In genomic region chr1:183388426-183389406, GRCm38 (mm10) we compare ENCODE assay signal across 8 mouse cellular contexts. TPM values are rescaled to one million over a fixed set of nuclear protein-coding genes. Genes with fewer than 3 reads are reported as not detected.
DNase-seq lines count a peak whose midpoint lies in the region; ATAC-seq lines count a peak whose summit lies in the region.

Taf1a (plus strand) TSS chr1:183388981.

- peaks cover 7% of the 10 kb centered on the region for H3K4me1 ChIP-seq in heart, embryonic 10.5 days
- peaks cover 14% of the 10 kb centered on the region for H3K4me1 ChIP-seq in kidney, embryonic 15.5 days

- H3K27ac ChIP-seq in heart, embryonic 10.5 days, result peak within 1 kb of the TSS; percentile 80
- peak within 1 kb of the TSS; percentile 63 for H3K27ac ChIP-seq in kidney, embryonic 15.5 days

- H3K9me3 ChIP-seq in heart, embryonic 10.5 days, result no peaks in the 10 kb centered on the region
- H3K9me3 ChIP-seq in kidney, embryonic 15.5 days (replicated peaks), result no peaks in the 10 kb centered on the region

- H3K9ac ChIP-seq in kidney, embryonic 15.5 days, result peak within 1 kb of the TSS; percentile 61

- peaks cover 20% of the 10 kb centered on the region for H3K36me3 ChIP-seq in heart, embryonic 10.5 days
- H3K36me3 ChIP-seq in kidney, embryonic 15.5 days, result peaks cover 28% of the 10 kb centered on the region

- WGBS in heart, embryonic 10.5 days, result 6% methylated on average over 44 of the region's 44 CpGs
- 6% methylated on average over 44 of the region's 44 CpGs for WGBS in kidney, embryonic 15.5 days

- H3K27me3 ChIP-seq in heart, embryonic 10.5 days (ENCODE audit: insufficient read depth, poor library complexity, severe bottlenecking), result peaks cover 18% of the 10 kb centered on the region; the same call in 1 of the 2 replicates
- peaks cover 20% of the 10 kb centered on the region for H3K27me3 ChIP-seq in kidney, embryonic 15.5 days

- peak; percentile 99 for ATAC-seq in erythroblast, adult 5-6 weeks (replicated peaks; ENCODE audit: low FRiP score, poor library complexity, severe bottlenecking)
- peak; percentile 100 for ATAC-seq in kidney, embryonic 15.5 days (replicated peaks; ENCODE audit: low FRiP score)
- ATAC-seq in monocyte, adult 5-6 weeks (replicated peaks; ENCODE audit: insufficient number of reproducible peaks, low FRiP score, low TSS enrichment, poor library complexity, severe bottlenecking), result peak; percentile 97

- peak within 1 kb of the TSS; percentile 73 for H3K4me2 ChIP-seq in kidney, embryonic 15.5 days

- peak; percentile 89 to 90 for DNase-seq in B cell, adult 2 months
- DNase-seq in brain, adult 2 months (ENCODE audit: low read depth, low spot score), result peak; percentile 99
- DNase-seq in heart, embryonic 10.5 days (ENCODE audit: low spot score), result peak; percentile 98
- peak; percentile 98 for DNase-seq in liver
- DNase-seq in spleen, postnatal 4 days (ENCODE audit: low spot score in 2 of 2), result peak; percentile 83 to 91

- peak within 1 kb of the TSS; percentile 83 for H3K4me3 ChIP-seq in heart, embryonic 10.5 days
- H3K4me3 ChIP-seq in kidney, embryonic 15.5 days (replicated peaks), result peak within 1 kb of the TSS; percentile 84

RNA-seq across cellular contexts. Expression of gene Taf1a, which starts in this region (rescaled TPM):
- total RNA-seq in erythroblast, adult 5-6 weeks (2015; ENCODE audit: low replicate concordance), result 8.2 TPM in 1 of 2 replicates, not detected in the other
- total RNA-seq in erythroblast, adult 5-6 weeks (2017; ENCODE audit: low replicate concordance), result 1.5 and 4.2 TPM in 2 replicates
- 14.7 and 18.0 TPM in 2 replicates for polyA plus RNA-seq in heart, embryonic 10.5 days (2016; fragmentation: Nextera tagmentation; extraction: Ambion mirVana)
- polyA plus RNA-seq in kidney, embryonic 15.5 days (2015; fragmentation: Nextera tagmentation; extraction: Ambion mirVana), result 21.2 and 21.3 TPM in 2 replicates
- 10.9 to 33.3 TPM (median 14.9 TPM) in 3 replicates for total RNA-seq in monocyte, adult 5-6 weeks (2017)

Comparison
In these comparisons a context has a peak if more than half of its experiments do, and no peak if none do; other contexts are left out.
1. Peak in every context shown above with its lines: DNase-seq, ATAC-seq, H3K4me3 ChIP-seq and H3K27ac ChIP-seq.